Mouse (Mus musculus) forebrain, embryonic 14.5 days (tissue): Measurements from ENCODE around the gene Hip1. TPM values are rescaled to one million over a fixed set of nuclear protein-coding genes. Genes with fewer than 3 reads are reported as not detected.
A peak's percentile ranks its signal among the peaks of the same experiment; 100 is the strongest.

Source experiments
- ATAC-seq: fragments of 200-750 bp; cut with Nextera tagmentation; 2 replicates; pipeline ENCODE4 v1.8.0; 2017; ENCODE audit warnings: mild to moderate bottlenecking, moderate library complexity
- DNase-seq: peaks from one replicate; pipeline ENCODE4 v3.0.0-alpha.2; 2015; ENCODE audit warnings: low spot score
- H3K27ac ChIP-seq: fragments of 300-500 bp; sonication (generic); 2 replicates; pipeline ENCODE4 v1.5.1; 2014; ENCODE audit warnings: low read depth, mild to moderate bottlenecking, control low read depth, low read length, moderate library complexity
- H3K27me3 ChIP-seq: fragments of 300-500 bp; sonication (generic); replicated peaks from 2 replicates; pipeline ENCODE4 v1.6.1; 2014; ENCODE audit warnings: low read length, control low read depth, mixed read lengths; ENCODE audit not compliant: control insufficient read depth, insufficient read depth
- H3K36me3 ChIP-seq: fragments of 300-500 bp; sonication (generic); 2 replicates; pipeline ENCODE4 v1.6.1; 2014; ENCODE audit warnings: low read length, control low read depth; ENCODE audit not compliant: control insufficient read depth, insufficient read depth
- H3K4me1 ChIP-seq: fragments of 300-500 bp; sonication (generic); 2 replicates; pipeline ENCODE4 v1.6.1; 2014; ENCODE audit warnings: antibody characterized with exemption, low read length, control low read depth; ENCODE audit not compliant: control insufficient read depth, insufficient read depth
- H3K4me2 ChIP-seq: fragments of 300-500 bp; sonication (generic); 2 replicates; pipeline ENCODE4 v1.6.1; 2014; ENCODE audit warnings: mild to moderate bottlenecking, control low read depth, low read length
- H3K4me3 ChIP-seq: fragments of 300-500 bp; sonication (generic); 2 replicates; pipeline ENCODE4 v1.5.1; 2014; ENCODE audit warnings: low read depth, low read length, control low read depth
- H3K9ac ChIP-seq: fragments of 300-500 bp; sonication (generic); 2 replicates; pipeline ENCODE4 v1.6.1; 2014; ENCODE audit warnings: mild to moderate bottlenecking, low read length, control low read depth, moderate library complexity
- H3K9me3 ChIP-seq: fragments of 300-500 bp; sonication (generic); replicated peaks from 2 replicates; pipeline ENCODE4 v1.6.1; 2016; ENCODE audit warnings: low read length, control low read depth, mixed read lengths; ENCODE audit not compliant: control insufficient read depth
- WGBS: fragments of 180-500 bp; shearing (Covaris S2); extraction: QIAGEN DNeasy Blood & Tissue Kit; methylation state at CpG from one replicate; pipeline ENCODE4 v1.1.7; 2014; 5-methylcytosine and 5-hydroxymethylcytosine counted together
- polyA plus RNA-seq: library from polyadenylated mRNA; unstranded; fragments of >200 nt; fragmentation: Nextera tagmentation; extraction: Ambion mirVana; gene quantifications from 2 replicates; pipeline ENCODE4 v1.2.1, GENCODE M21; 2014

The Hip1 gene
- polyA plus RNA-seq, 1 experiment from 2014 or later: 24.6 TPM

DNA sequence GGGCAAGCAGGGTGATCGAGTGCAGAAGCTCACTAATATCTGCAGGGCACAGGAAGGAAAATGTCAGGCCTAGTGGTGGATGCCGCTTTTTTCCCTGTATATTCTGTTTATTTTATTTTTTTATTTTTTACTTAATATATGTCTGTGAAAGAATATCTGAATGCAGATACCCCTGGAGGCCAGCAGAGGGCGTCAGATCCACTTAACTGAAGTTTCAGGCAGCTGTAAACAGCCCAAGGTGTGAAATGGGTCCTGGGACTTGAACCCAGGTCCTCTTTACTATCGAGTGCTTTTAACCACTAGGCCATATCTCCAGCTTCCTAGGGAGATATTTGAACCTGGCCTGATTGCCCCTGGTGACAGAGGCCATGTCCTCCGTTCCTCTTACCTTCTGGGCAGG, 116.1 kb downstream of the Hip1 start:
- no peaks in the 10 kb centered on the region for H3K4me1 ChIP-seq
- H3K4me3 ChIP-seq: no peak overlapping the region
- H3K27me3 ChIP-seq: no peaks in the 10 kb centered on the region
- peak; percentile 39 for DNase-seq
- ATAC-seq: no peak
- no peak overlapping the region for H3K9ac ChIP-seq
- no peak overlapping the region for H3K27ac ChIP-seq
- H3K36me3 ChIP-seq: peaks cover 84% of the 10 kb centered on the region
- 72% methylated on average over 5 of the region's 5 CpGs for WGBS
- no peak overlapping the region for H3K4me2 ChIP-seq
- no peaks in the 10 kb centered on the region for H3K9me3 ChIP-seq

DNA sequence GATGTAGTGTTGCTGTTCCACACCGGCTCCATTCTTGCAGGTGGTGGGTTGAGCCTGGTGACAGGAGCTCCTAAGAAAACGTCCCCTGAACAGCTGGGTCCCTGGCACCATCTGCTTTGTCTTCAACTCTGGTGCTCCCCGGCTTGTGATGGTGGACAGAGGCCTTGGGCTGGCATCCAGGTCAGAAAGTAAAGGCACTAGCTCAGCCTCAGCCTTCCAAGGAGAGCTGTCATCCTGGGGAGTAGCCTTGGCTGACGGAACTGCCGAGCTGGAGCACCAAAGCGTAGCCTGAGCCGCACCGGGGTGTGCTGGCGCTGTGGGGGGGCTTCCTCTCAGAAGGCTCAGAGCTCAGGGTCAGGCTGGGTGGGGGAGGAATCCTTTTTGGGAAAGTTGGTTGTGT, 134.7 kb downstream of the Hip1 start:
- H3K4me1 ChIP-seq: no peaks in the 10 kb centered on the region
- DNase-seq (no peak), ATAC-seq (no peak)
- H3K4me3 ChIP-seq: no peak overlapping the region
- peaks cover 50% of the 10 kb centered on the region for H3K36me3 ChIP-seq
- H3K9ac ChIP-seq: no peak overlapping the region
- H3K9me3 ChIP-seq: no peaks in the 10 kb centered on the region
- no peaks in the 10 kb centered on the region for H3K27me3 ChIP-seq
- no peak overlapping the region for H3K27ac ChIP-seq
- no peak overlapping the region for H3K4me2 ChIP-seq
- WGBS: 95% methylated on average over 9 of the region's 9 CpGs

DNA sequence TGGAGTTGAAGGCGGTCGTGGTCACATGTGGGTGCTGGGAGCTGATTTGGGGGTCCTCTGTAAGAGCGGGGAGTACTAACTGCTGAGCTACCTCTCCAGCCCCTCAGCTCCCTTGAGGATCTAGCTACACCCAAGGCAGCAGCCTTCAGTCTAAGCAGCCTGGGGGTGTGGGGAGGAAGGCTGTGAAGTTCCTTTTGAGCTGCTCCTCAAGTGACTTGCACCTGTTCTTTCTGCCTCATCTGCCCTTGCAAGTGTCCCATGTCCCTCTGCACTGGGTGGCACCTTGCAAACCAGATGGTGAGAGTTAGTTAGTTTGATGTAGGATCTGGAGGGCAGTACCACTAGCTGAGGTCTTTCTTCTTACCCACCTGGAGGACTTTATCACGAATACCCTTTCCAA, 136.8 kb downstream of the Hip1 start:
- WGBS: 87% methylated on average over 4 of the region's 4 CpGs
- DNase-seq (no peak), ATAC-seq (no peak)
- H3K27ac ChIP-seq: no peak overlapping the region
- no peak overlapping the region for H3K9ac ChIP-seq
- H3K4me1 ChIP-seq: no peaks in the 10 kb centered on the region
- no peaks in the 10 kb centered on the region for H3K9me3 ChIP-seq
- H3K27me3 ChIP-seq: no peaks in the 10 kb centered on the region
- H3K4me2 ChIP-seq: no peak overlapping the region
- peaks cover 30% of the 10 kb centered on the region for H3K36me3 ChIP-seq
- no peak overlapping the region for H3K4me3 ChIP-seq

DNA sequence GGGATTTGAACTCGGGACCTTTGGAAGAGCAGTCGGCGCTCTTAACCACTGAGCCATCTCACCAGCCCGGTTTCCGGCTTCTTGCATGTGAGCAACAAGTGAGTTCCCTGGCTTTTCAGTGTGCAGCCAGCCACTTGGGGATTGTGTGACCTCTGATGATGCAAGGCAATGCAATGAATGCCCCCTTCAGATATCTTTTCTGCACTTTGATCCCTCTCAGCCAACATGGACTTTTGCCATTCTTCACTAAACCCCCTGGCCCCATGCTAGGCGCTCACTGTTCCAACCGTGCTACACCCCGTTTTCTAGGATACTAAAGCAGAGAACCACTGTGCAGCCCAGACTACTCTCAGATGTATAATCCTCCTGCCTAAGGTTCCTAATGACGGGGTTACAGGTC, 139.5 kb downstream of the Hip1 start:
- no peak overlapping the region for H3K9ac ChIP-seq
- no peak overlapping the region for H3K4me2 ChIP-seq
- no peak overlapping the region for H3K4me3 ChIP-seq
- H3K27me3 ChIP-seq: no peaks in the 10 kb centered on the region
- WGBS: 84% methylated on average over 9 of the region's 9 CpGs
- no peaks in the 10 kb centered on the region for H3K4me1 ChIP-seq
- no peak overlapping the region for H3K27ac ChIP-seq
- ATAC-seq (no peak), DNase-seq (no peak)
- peaks cover 13% of the 10 kb centered on the region for H3K36me3 ChIP-seq
- 0 out of 2 replicates have a peak, but pooled peaks cover 2% of the 10 kb centered on the region for H3K9me3 ChIP-seq

DNA sequence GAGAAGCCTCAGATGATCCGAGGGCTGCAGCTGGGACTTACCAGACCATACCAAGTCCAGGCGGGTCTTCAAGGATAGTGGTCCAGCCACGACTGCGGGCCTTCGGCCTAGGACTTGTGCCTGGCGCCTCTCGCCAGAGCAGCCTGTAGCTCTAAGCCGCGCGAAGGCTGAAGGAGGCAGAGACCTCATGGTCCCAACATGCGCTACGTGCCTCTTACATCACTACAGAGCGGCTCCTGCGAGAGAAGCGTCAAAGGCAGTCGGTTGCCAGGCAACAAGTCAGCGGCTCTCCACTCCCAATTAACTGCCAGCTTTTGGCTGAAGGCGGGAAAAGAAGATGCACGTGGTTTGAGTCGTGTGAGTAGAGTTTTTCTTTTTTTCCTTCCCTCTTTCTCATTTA, 140.3 kb downstream of the Hip1 start:
- peaks cover 5% of the 10 kb centered on the region for H3K36me3 ChIP-seq
- DNase-seq: peak; percentile 79
- H3K4me3 ChIP-seq: no peak overlapping the region
- H3K4me1 ChIP-seq: no peaks in the 10 kb centered on the region
- H3K9me3 ChIP-seq: 0 out of 2 replicates have a peak, but pooled peaks cover 2% of the 10 kb centered on the region
- no peak overlapping the region for H3K4me2 ChIP-seq
- 34% methylated on average over 20 of the region's 20 CpGs for WGBS
- no peak overlapping the region for H3K27ac ChIP-seq
- H3K9ac ChIP-seq: no peak overlapping the region
- no peaks in the 10 kb centered on the region for H3K27me3 ChIP-seq
- peak; percentile 71 for ATAC-seq

DNA sequence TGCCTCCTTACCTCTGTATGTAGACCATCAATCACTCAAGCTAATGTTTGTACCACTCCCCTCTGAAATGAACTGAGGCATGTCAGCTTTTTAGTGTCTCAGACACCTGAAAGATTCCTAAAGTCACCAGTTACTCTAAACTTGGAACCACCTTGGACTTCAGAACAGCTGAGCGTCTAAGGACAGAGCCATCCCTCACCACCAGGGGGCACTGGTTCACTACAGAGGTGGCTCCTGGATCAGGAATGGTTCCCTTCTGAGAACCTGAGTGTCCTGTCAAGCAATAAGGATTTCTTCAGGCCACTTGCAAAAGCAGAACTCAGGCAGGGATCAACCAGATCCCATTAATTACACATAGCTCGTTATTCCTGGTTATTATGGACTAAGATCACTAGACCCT, 144.7 kb downstream of the Hip1 start:
- peak; percentile 40; the same call in 1 of the 2 replicates for ATAC-seq

DNA sequence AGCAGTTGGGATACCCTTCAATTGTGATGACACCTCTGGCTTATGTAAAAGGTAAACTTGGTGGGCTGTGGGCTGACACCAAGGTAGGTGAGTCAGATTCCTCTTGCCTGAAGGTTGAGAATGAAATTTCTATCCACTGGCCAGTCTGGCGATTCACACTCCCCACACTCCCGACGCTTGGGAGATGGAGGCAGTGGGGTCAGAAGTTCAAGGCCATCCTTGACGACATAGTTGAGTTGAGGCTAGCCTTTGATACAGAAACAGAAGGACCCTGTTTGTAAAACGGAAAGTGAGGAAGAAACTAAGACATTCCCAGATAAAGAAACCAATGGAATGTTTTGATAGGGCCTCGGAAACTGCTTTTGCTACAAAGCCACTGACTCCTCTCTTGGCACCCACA, 145.5 kb downstream of the Hip1 start:
- WGBS: 80% methylated on average over 6 of the region's 6 CpGs
- no peak for ATAC-seq
- H3K9ac ChIP-seq: no peak overlapping the region

More for the DNA sequence above, 144.7 kb downstream of the Hip1 start:
- Histone ChIP-seq H3K27me3 (no peaks in the 10 kb centered on the region), H3K4me1 (no peaks in the 10 kb centered on the region), H3K27ac (no peak overlapping the region), H3K36me3 (no peaks in the 10 kb centered on the region), H3K9me3 (0 out of 2 replicates have a peak, but pooled peaks cover 2% of the 10 kb centered on the region), H3K4me3 (no peak overlapping the region), H3K9ac (no peak overlapping the region), H3K4me2 (no peak overlapping the region)
- peak; percentile 88 for DNase-seq
- whole genome bisulfite sequencing: 6% methylated on average over 2 of the region's 2 CpGs

DNA sequence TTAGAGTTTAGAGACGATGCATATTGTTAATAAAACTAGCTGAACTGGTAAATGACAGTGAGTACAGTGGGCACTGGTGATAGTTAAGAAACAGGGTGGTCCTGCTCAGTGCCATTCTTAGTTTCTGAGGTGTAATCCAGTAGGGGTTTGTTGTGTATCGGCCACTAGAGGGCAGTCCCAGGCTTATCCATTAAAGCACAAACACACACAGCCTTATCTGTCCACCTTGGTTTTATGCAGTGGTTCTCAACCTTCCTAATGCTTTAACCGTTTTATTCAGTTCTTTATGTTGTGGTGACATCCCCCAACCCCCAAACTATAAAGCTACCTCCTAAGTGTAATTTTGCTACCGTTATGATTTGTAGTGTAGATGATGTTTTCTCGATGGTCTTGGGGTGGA, 149.1 kb downstream of the Hip1 start:
- H3K4me3 ChIP-seq: no peak overlapping the region
- ATAC-seq: no peak
- no peak overlapping the region for H3K27ac ChIP-seq
- no peak overlapping the region for H3K4me2 ChIP-seq
- 51% methylated on average over 5 of the region's 5 CpGs for WGBS
- no peak overlapping the region for H3K9ac ChIP-seq
- H3K4me1 ChIP-seq: peaks cover 12% of the 10 kb centered on the region
- DNase-seq: peak; percentile 75
- H3K27me3 ChIP-seq: no peaks in the 10 kb centered on the region
- H3K9me3 ChIP-seq: no peaks in the 10 kb centered on the region
- H3K36me3 ChIP-seq: peaks cover 15% of the 10 kb centered on the region

More for the DNA sequence above, 145.5 kb downstream of the Hip1 start:
- H3K27ac ChIP-seq: no peak overlapping the region
- no peak overlapping the region for H3K4me2 ChIP-seq
- no peaks in the 10 kb centered on the region for H3K27me3 ChIP-seq
- DNase-seq: no peak
- H3K9me3 ChIP-seq: 0 out of 2 replicates have a peak, but pooled peaks cover 2% of the 10 kb centered on the region
- peaks cover 3% of the 10 kb centered on the region; the same call in 1 of the 2 replicates for H3K4me1 ChIP-seq
- no peak overlapping the region for H3K4me3 ChIP-seq
- no peaks in the 10 kb centered on the region for H3K36me3 ChIP-seq

DNA sequence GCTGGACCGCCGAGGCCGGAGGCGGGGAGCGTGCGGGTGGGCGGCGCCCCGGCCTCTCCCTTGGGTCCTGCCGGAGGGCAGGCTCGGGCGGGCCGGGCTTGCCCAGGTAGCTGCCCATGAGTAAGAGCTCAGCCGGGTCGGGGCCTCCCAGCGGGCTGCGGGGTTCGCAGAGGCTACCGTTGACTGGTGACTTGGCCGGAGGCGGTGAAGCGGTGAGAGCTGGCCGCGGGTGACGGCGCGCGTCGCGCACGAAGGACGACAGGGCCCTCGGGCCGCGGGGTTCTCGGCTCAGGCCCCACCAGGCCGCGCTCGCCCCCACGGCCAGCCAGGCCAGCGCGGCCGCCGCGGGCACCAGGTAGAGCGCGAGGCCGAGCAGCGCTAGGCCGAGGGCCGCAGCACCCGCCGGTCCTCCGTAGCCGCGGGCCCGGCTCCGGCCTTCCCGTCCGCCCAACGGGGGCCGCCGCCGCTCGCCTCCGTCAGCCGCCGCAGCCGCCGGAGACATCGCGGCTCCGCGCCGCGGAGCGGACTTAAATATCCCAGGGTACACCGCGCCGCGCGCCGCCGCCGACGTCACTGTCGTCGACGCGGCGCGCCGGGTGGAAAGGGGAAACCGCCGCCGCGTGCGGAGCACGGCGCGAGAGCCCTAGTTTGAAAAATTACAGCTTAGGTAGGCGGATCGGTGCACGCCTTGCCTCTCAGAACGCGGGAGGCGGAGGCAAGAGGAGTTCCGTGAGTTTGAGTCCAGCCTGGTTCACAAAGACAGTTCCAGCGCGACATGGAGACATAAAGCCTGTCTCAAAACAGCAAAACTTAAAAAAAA, 150.7 kb downstream of the Hip1 start, which contains the start of gene Pom121:
TSS of gene Pom121 (minus strand) at position 543 of the 820 bp plus-strand sequence.
- Histone ChIP-seq H3K4me2 (peak within 1 kb of the TSS; percentile 85), H3K27ac (peak within 1 kb of the TSS; percentile 76), H3K9ac (peak within 1 kb of the TSS; percentile 98), H3K4me1 (peaks cover 12% of the 10 kb centered on the region), H3K4me3 (peak within 1 kb of the TSS; percentile 98), H3K27me3 (no peaks in the 10 kb centered on the region), H3K36me3 (peaks cover 31% of the 10 kb centered on the region), H3K9me3 (no peaks in the 10 kb centered on the region)
- DNase-seq (peak; percentile 95), ATAC-seq (peak; percentile 94)
- WGBS: under 1% methylated on average over 89 of the region's 110 CpGs
